Mouse (Mus musculus): ENCODE results near the gene 4932414N04Rik. TPM values are rescaled to one million over a fixed set of nuclear protein-coding genes. Genes with fewer than 3 reads are reported as not detected.
"Not testable (repeated sequence)": the region's sequence is repeated elsewhere in the genome, so short reads cannot be mapped to it uniquely, and the experiment has no call there.

4932414N04Rik gene
- polyA plus RNA-seq (2014; fragmentation: Nextera tagmentation; extraction: Ambion mirVana): not detected in 2 replicates

- not testable (repeated sequence) for ATAC-seq (ENCODE audit: insufficient number of reproducible peaks, insufficient read depth, low FRiP score, low read depth); H3K27me3 ChIP-seq (ENCODE audit: control insufficient read depth, insufficient read depth, low read length); H3K27ac ChIP-seq (replicated peaks in 1 of 2; ENCODE audit: control insufficient read depth in 1 of 2, insufficient read depth in 1 of 2, low read depth in 2 of 2, low read length in 2 of 2); H3K4me1 ChIP-seq (ENCODE audit: control insufficient read depth in 2 of 2, insufficient read depth in 2 of 2, low read length in 2 of 2); H3K9me3 ChIP-seq (ENCODE audit: control insufficient read depth, low read length); H3K4me3 ChIP-seq (ENCODE audit: control insufficient read depth in 1 of 2, insufficient read depth in 1 of 2, low read depth in 1 of 2, low read length in 2 of 2); H3K36me3 ChIP-seq (ENCODE audit: control insufficient read depth, insufficient read depth, low read length); H3K9ac ChIP-seq (ENCODE audit: low read length); H3K4me2 ChIP-seq (ENCODE audit: low read length)
- 65% methylated on average over 1 of the region's 5 CpGs for WGBS
These were observed at the start of gene 4932414N04Rik for GRCm38 (mm10) chr2:68656186-68656585. 4932414N04Rik (plus strand) TSS chr2:68656486.

GRCm38 (mm10) chr2:68732216-68732615, 75.9 kb downstream of the 4932414N04Rik start:
- H3K9me3 ChIP-seq (ENCODE audit: control insufficient read depth, low read length): no peaks in the 10 kb centered on the region; the same call in 1 of the 2 replicates

GRCm38 (mm10) chr2:68739772-68740739, 83.8 kb downstream of the 4932414N04Rik start:
- Histone ChIP-seq H3K27me3 (ENCODE audit: control insufficient read depth, insufficient read depth, low read length) (no peaks in the 10 kb centered on the region), H3K4me3 (ENCODE audit: control insufficient read depth in 1 of 2, insufficient read depth in 1 of 2, low read depth in 1 of 2, low read length in 2 of 2) (no peak overlapping the region), H3K27ac (replicated peaks in 1 of 2; ENCODE audit: control insufficient read depth in 1 of 2, insufficient read depth in 1 of 2, low read depth in 2 of 2, low read length in 2 of 2) (no peak overlapping the region), H3K9me3 (ENCODE audit: control insufficient read depth, low read length) (no peaks in the 10 kb centered on the region; the same call in 1 of the 2 replicates), H3K9ac (ENCODE audit: low read length) (no peak overlapping the region), H3K4me2 (ENCODE audit: low read length) (no peak overlapping the region), H3K4me1 (ENCODE audit: control insufficient read depth in 2 of 2, insufficient read depth in 2 of 2, low read length in 2 of 2) (no peaks in the 10 kb centered on the region), H3K36me3 (ENCODE audit: control insufficient read depth, insufficient read depth, low read length) (no peaks in the 10 kb centered on the region)
- no peak for ATAC-seq (ENCODE audit: insufficient number of reproducible peaks, insufficient read depth, low FRiP score, low read depth)
- 76% methylated on average over 5 of the region's 5 CpGs for WGBS

More at GRCm38 (mm10) chr2:68732216-68732615, 75.9 kb downstream of the 4932414N04Rik start:
- Histone ChIP-seq H3K36me3 (ENCODE audit: control insufficient read depth, insufficient read depth, low read length) (no peaks in the 10 kb centered on the region), H3K4me3 (ENCODE audit: control insufficient read depth in 1 of 2, insufficient read depth in 1 of 2, low read depth in 1 of 2, low read length in 2 of 2) (no peak overlapping the region), H3K4me2 (ENCODE audit: low read length) (no peak overlapping the region), H3K9ac (ENCODE audit: low read length) (no peak overlapping the region), H3K27me3 (ENCODE audit: control insufficient read depth, insufficient read depth, low read length) (no peaks in the 10 kb centered on the region; the same call in 1 of the 2 replicates), H3K4me1 (ENCODE audit: control insufficient read depth in 2 of 2, insufficient read depth in 2 of 2, low read length in 2 of 2) (peaks cover 2 to 10% of the 10 kb centered on the region in 2 experiments; a peak in 2 of 4 replicates), H3K27ac (replicated peaks in 1 of 2; ENCODE audit: control insufficient read depth in 1 of 2, insufficient read depth in 1 of 2, low read depth in 2 of 2, low read length in 2 of 2) (no peak overlapping the region)
- WGBS: 11% methylated on average over 2 of the region's 2 CpGs
- no peak for ATAC-seq (ENCODE audit: insufficient number of reproducible peaks, insufficient read depth, low FRiP score, low read depth)

DNA sequence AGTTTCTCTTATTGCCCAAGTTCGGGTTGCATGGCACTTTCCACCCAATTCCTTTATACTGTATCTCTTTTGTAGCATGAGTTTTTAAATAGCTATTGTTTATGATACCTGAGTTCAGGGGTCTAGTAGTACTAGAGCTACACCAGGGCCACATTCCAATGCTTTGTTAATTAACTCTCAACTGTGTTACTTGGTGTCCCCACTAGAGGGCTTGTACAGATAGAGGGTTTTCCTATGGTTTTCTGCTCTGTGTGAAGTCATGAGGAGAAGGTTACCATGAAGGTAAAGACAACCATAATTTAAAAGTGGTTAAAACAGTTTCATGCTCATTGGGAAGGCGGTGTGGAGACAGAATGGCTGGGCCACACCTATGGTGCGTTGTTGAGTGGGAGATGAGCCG, 88.3 kb downstream of the 4932414N04Rik start:
- WGBS: 78% methylated on average over 4 of the region's 4 CpGs
- Histone ChIP-seq H3K4me3 (ENCODE audit: control insufficient read depth in 1 of 2, insufficient read depth in 1 of 2, low read depth in 1 of 2, low read length in 2 of 2) (no peak overlapping the region), H3K27ac (replicated peaks in 1 of 2; ENCODE audit: control insufficient read depth in 1 of 2, insufficient read depth in 1 of 2, low read depth in 2 of 2, low read length in 2 of 2) (no peak overlapping the region), H3K36me3 (ENCODE audit: control insufficient read depth, insufficient read depth, low read length) (no peaks in the 10 kb centered on the region), H3K4me1 (ENCODE audit: control insufficient read depth in 2 of 2, insufficient read depth in 2 of 2, low read length in 2 of 2) (no peaks in the 10 kb centered on the region), H3K9ac (ENCODE audit: low read length) (no peak overlapping the region), H3K9me3 (ENCODE audit: control insufficient read depth, low read length) (no peaks in the 10 kb centered on the region), H3K4me2 (ENCODE audit: low read length) (no peak overlapping the region), H3K27me3 (ENCODE audit: control insufficient read depth, insufficient read depth, low read length) (no peaks in the 10 kb centered on the region)
- ATAC-seq (ENCODE audit: insufficient number of reproducible peaks, insufficient read depth, low FRiP score, low read depth): no peak

DNA sequence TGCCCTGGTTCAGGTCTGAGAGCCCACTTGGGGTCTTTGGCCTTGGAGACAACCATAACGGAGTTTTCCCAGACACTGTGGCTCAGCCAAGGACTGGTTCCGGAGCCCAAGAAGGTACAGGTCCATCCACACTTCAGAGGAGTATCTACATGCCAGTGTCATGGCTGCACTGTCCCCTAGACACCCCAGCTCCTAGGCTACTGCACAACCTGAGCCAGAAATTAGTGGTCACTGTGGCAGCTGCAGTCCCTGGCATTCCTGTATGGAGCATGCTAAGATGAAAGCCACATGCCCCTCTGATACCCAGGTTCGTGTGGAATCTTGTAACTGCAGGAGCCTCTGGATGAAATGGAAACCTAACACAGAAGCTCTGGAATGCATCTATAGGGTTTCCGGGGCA, 99.9 kb downstream of the 4932414N04Rik start:
- H3K4me1 ChIP-seq (ENCODE audit: control insufficient read depth in 2 of 2, insufficient read depth in 2 of 2, low read length in 2 of 2): no peaks in the 10 kb centered on the region
- no peak for ATAC-seq (ENCODE audit: insufficient number of reproducible peaks, insufficient read depth, low FRiP score, low read depth)
- H3K27me3 ChIP-seq (ENCODE audit: control insufficient read depth, insufficient read depth, low read length): no peaks in the 10 kb centered on the region
- H3K4me2 ChIP-seq (ENCODE audit: low read length): no peak overlapping the region
- H3K9ac ChIP-seq (ENCODE audit: low read length): no peak overlapping the region
- H3K36me3 ChIP-seq (ENCODE audit: control insufficient read depth, insufficient read depth, low read length): no peaks in the 10 kb centered on the region
- no peaks in the 10 kb centered on the region for H3K9me3 ChIP-seq (ENCODE audit: control insufficient read depth, low read length)
- H3K4me3 ChIP-seq (ENCODE audit: control insufficient read depth in 1 of 2, insufficient read depth in 1 of 2, low read depth in 1 of 2, low read length in 2 of 2): no peak overlapping the region
- H3K27ac ChIP-seq (replicated peaks in 1 of 2; ENCODE audit: control insufficient read depth in 1 of 2, insufficient read depth in 1 of 2, low read depth in 2 of 2, low read length in 2 of 2): no peak overlapping the region
- WGBS: 72% methylated on average over 4 of the region's 4 CpGs

GRCm38 (mm10) chr2:68756793-68757192, 100.5 kb downstream of the 4932414N04Rik start:
- Histone ChIP-seq H3K27me3 (ENCODE audit: control insufficient read depth, insufficient read depth, low read length) (no peaks in the 10 kb centered on the region), H3K36me3 (ENCODE audit: control insufficient read depth, insufficient read depth, low read length) (no peaks in the 10 kb centered on the region), H3K27ac (replicated peaks in 1 of 2; ENCODE audit: control insufficient read depth in 1 of 2, insufficient read depth in 1 of 2, low read depth in 2 of 2, low read length in 2 of 2) (no peak overlapping the region), H3K9me3 (ENCODE audit: control insufficient read depth, low read length) (no peaks in the 10 kb centered on the region), H3K9ac (ENCODE audit: low read length) (no peak overlapping the region), H3K4me1 (ENCODE audit: control insufficient read depth in 2 of 2, insufficient read depth in 2 of 2, low read length in 2 of 2) (no peaks in the 10 kb centered on the region), H3K4me2 (ENCODE audit: low read length) (no peak overlapping the region), H3K4me3 (ENCODE audit: control insufficient read depth in 1 of 2, insufficient read depth in 1 of 2, low read depth in 1 of 2, low read length in 2 of 2) (no peak overlapping the region)
- no peak for ATAC-seq (ENCODE audit: insufficient number of reproducible peaks, insufficient read depth, low FRiP score, low read depth)
- 18% methylated on average over 6 of the region's 6 CpGs for WGBS

- H3K4me2 ChIP-seq (ENCODE audit: low read length): no peak overlapping the region
- H3K9me3 ChIP-seq (ENCODE audit: control insufficient read depth, low read length): no peaks in the 10 kb centered on the region
- H3K4me1 ChIP-seq (ENCODE audit: control insufficient read depth in 2 of 2, insufficient read depth in 2 of 2, low read length in 2 of 2): no peaks in the 10 kb centered on the region
- H3K4me3 ChIP-seq (ENCODE audit: control insufficient read depth in 1 of 2, insufficient read depth in 1 of 2, low read depth in 1 of 2, low read length in 2 of 2): no peak overlapping the region
- H3K9ac ChIP-seq (ENCODE audit: low read length): no peak overlapping the region
- no peaks in the 10 kb centered on the region for H3K36me3 ChIP-seq (ENCODE audit: control insufficient read depth, insufficient read depth, low read length)
- H3K27ac ChIP-seq (replicated peaks in 1 of 2; ENCODE audit: control insufficient read depth in 1 of 2, insufficient read depth in 1 of 2, low read depth in 2 of 2, low read length in 2 of 2): no peak overlapping the region
- H3K27me3 ChIP-seq (ENCODE audit: control insufficient read depth, insufficient read depth, low read length): no peaks in the 10 kb centered on the region
- ATAC-seq (ENCODE audit: insufficient number of reproducible peaks, insufficient read depth, low FRiP score, low read depth): no peak
- WGBS: 71% methylated on average over 1 of the region's 1 CpGs
These were observed 109.1 kb downstream of the 4932414N04Rik start for GRCm38 (mm10) chr2:68765371-68765770.
